Mouse (Mus musculus) cerebellum, postnatal 10 days (tissue): ENCODE results near the gene Micu1.
"Not testable (repeated sequence)": the region's sequence is repeated elsewhere in the genome, so short reads cannot be mapped to it uniquely, and the experiment has no call there.

Experiments
- DNase-seq, 2 experiments: peaks; one replicate each; pipeline ENCODE4 v3.0.0; 2021; ENCODE audit warnings: mixed read lengths in 2 of 2

Gene Micu1

DNA sequence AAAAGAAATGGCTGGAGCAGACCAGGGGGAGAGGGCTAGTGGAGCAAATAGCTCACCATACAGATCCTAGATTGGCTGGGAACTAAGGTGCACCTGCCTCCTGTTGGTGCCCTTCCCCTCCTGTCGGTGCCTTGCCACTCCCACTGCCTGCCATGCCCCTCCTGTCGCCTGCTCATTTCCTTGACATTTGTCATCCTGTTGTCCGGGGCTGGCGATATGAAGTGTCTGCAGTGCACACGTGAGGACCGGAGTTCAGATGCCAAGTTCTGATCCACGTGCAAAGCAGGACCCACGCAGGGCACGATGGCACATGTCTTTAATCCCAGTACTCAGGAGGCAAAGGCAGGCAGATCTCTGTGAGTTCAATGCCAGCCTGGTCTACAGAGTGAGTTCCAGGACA, 158.4 kb downstream of the Micu1 start:
- no peak for DNase-seq

DNA sequence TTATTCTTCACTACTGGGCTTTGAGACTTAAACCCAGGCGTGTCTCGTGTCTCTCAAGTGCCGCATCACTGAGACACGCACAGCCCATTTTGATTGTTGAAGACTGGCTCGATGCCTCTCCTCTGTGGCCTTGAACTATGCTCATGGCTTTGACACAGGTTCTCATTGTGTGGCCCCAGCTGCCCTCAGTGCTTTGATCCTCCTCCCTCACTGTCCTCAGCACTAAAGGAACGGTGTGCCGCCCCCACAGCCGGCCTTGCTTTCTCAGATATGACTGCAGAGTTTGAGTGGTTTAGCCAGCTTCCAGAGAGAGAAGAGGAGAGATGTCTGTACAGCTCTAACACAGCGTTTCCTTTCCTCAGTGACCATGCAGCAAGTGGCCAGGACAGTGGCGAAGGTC, 158.9 kb downstream of the Micu1 start:
- DNase-seq: no peak

DNA sequence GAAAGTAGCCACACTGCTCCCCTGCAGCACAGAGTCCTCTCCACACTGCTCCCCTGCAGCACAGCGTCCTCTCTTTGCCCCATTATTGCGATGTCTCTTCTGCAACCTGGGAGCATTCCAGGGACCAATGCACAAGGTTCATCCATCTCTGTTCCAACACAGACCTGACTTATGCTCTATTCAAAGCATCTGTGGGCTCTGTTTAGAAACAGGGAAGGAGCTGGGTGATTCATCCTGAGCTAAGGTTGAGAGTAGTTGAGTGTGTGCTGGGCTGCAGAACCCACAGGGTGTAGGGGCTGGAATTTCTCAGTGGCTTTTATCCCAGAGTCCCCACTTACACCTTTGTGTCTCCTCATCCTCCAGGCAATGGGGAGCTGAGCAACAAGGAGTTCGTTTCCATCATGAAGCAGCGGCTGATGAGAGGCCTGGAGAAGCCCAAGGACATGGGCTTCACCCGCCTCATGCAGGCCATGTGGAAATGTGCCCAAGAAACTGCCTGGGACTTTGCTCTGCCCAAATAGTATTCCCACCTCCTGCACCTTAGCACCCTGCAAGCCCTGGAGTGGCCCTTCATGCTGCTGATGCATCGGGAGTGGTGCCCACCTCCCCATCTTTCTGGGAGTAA, 160.7 kb downstream of the Micu1 start:
- DNase-seq: no peak

GRCm38 (mm10) chr10:59863620-59864019, 161.3 kb downstream of the Micu1 start:
- peak; percentile 41 to 61 for DNase-seq

- peak in 1 of 2 experiments; percentile 16 for DNase-seq
Observed at GRCm38 (mm10) chr10:59864232-59864875, 162.1 kb downstream of the Micu1 start.

DNA sequence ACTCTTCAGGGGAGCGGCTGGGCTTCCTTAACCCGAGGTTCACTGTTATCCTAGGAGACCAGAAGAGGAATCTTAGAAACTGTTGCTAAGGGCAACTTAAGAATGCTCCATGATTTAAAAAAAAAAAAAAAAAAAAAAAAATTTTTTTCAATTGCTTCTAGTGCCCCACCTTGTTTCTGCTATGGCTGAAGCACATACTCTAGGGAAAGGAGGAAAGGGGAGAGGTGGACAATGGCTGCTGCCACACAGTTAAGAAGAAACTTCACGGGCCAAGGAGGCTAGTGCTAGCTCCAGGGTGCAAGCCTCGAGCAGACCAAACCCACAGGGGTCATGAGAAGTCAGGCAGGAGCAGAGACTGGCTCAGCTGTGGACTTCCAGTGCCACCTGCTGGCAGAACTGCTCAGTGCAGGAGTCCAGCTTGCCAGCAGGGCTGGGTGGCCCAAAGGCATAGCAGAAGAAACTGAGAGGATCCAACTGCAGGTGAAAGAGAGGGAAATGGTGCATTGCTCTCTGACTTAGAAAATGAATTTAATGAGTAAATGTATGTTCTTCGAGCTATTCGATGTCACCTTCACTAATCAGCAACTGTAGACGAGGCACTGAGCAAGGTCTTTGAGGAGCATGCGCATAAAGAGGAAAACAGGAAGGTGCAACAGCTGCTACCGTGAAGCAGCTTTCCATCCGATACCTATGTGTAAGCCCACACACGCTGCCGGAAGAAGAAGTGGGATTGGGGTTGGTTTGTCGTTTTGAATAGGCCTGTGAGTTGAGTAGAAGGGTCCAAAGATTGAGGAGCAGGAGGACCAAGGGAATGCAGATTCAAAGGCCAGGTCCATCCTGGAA, 162.8 kb downstream of the Micu1 start:
- peak; percentile 95 to 96 for DNase-seq

DNA sequence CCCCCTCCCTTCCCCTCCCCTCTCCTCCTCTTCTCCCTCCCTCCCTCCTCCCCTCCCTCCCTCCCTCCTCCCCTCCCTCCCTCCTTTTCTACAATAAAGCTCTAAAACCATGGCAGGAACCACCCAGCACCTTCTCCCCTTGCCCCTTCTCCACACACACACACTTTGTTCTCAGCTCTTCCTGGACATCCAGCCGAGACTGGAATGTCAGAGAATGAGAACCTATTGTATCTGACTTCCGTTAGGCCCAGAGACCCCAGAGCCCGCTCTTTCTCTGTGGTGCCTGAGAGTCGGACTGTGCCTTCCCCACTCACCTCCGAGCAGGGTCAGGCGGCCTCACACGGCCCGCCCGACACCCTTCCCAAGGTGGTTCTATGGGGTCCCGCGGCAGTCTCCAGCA, 166.0 kb downstream of the Micu1 start:
- DNase-seq: no peak

DNA sequence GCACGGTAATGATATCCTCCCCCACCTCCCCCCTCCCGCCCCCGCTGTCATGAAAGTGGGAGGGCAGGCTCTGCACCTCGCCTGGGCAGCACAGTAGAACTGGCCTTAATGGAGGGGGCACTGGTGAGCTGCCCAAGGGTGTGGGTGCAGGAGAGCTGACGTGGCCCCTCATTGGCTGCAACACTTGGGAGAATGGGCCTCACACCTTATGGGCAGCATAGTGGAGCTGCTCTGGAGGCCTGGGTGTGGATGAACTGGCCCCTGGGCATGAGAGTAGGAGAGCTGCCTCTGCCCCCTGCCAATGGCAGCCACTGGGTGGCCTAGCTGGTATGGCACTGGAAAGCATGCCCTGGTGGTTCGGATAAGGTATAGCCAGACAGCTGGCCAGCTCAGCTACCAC, 167.8 kb downstream of the Micu1 start:
- DNase-seq: no peak

DNA sequence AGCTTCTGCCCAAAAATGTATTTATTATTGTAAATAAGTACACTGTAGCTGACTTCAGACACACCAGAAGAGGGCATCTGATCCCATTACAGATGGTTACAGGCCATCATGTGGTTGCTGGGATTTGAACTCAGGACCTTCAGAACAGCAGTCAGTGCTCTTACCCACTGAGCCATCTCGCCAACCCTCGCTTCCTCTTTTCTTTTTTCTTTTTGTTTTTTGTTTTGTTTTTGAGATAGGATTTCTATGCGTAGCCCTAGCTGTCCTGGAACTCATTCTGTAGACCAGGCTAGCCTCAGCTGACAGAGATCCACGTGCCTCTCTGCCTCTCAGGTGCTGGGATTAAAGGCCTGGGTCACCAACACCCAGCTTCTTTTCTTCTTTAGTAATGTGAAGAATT, 170.4 kb downstream of the Micu1 start:
- DNase-seq: not testable (repeated sequence)

DNA sequence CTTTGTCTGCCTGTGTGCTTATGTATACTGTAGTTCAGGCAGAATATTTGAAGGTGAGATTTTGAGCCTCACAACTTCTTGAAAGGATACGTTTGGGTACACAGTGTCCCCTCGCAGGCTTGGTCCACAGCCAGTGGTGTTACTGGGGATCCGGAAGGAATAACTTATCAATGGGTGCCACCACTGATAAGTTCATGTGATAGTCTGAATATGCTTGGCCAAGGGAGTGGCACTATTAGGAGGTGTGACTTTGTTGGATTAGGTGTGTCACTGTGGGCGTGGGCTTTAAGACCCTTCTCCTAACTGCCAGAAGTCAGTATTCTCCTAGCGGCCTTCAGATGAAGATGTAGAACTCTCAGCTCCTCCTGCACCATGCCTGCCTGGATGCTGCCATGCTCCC, 170.9 kb downstream of the Micu1 start:
- DNase-seq: no peak

- no peak for DNase-seq
Observed at GRCm38 (mm10) chr10:59873613-59874012, 171.3 kb downstream of the Micu1 start.

- no peak for DNase-seq
Observed at GRCm38 (mm10) chr10:59875396-59875795, 173.1 kb downstream of the Micu1 start.

DNA sequence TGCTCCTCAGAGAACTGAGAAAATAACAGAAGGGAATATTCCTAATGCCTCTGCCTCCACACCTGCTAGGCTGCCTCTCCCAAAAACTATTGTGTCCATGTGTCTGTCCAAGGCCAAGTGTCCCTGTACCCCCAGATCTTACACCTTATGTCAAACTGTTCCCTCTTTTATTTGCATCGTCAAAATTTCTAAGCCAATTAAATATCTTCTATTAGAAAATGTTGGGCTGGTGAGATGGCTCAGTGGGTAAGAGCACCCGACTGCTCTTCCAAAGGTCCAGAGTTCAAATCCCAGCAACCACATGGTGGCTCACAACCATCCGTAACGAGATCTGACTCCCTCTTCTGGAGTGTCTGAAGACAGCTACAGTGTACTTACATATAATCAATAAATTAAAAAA, 174.4 kb downstream of the Micu1 start:
- DNase-seq: not testable (repeated sequence)

DNA sequence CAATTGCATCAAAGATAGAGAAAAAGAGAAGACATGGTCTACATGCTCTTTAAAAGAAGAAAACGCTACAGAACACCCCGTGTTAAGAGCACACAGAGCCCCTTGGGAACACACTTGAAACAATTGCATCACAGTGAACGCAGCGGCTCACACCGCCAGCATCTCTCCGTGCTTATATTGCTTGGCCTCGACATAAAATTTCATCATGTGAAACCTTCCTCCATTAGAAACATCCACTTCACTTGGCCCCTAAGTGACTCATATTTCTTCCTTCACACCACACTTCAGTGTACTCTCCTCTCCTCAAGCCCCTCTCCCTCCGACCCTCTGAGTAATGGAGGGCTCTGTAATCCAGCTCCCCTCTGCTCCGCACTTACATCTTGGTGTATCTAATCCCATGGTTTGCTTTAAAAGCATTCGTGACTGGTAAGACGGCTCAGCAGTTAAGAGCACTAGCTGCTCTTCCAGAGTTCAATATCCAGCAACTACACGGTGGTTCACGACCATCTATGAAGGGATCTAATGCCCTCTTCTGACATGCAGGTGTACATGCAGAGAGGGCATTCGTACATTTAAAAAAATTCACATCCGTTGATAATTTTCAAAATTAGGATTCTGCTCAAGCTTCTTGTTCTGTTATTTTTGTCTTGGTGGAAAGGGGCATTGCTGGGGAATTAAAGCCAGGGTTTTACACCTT, 175.3 kb downstream of the Micu1 start:
- no peak for DNase-seq

GRCm38 (mm10) chr10:59878823-59879222, 176.5 kb downstream of the Micu1 start:
- no peak for DNase-seq

- DNase-seq: peak; percentile 98 to 99
Observed at GRCm38 (mm10) chr10:59879255-59880028, 177.2 kb downstream of the Micu1 start, which contains the start of gene Dnajb12. TSS of gene Dnajb12 (plus strand) at chr10:59879556.

- DNase-seq: no peak
Observed at GRCm38 (mm10) chr10:59880029-59880386, 177.7 kb downstream of the Micu1 start.

- DNase-seq: no peak
Observed at GRCm38 (mm10) chr10:59880837-59881236, 178.6 kb downstream of the Micu1 start.

GRCm38 (mm10) chr10:59884327-59885173, 182.3 kb downstream of the Micu1 start:
- no peak for DNase-seq

DNA sequence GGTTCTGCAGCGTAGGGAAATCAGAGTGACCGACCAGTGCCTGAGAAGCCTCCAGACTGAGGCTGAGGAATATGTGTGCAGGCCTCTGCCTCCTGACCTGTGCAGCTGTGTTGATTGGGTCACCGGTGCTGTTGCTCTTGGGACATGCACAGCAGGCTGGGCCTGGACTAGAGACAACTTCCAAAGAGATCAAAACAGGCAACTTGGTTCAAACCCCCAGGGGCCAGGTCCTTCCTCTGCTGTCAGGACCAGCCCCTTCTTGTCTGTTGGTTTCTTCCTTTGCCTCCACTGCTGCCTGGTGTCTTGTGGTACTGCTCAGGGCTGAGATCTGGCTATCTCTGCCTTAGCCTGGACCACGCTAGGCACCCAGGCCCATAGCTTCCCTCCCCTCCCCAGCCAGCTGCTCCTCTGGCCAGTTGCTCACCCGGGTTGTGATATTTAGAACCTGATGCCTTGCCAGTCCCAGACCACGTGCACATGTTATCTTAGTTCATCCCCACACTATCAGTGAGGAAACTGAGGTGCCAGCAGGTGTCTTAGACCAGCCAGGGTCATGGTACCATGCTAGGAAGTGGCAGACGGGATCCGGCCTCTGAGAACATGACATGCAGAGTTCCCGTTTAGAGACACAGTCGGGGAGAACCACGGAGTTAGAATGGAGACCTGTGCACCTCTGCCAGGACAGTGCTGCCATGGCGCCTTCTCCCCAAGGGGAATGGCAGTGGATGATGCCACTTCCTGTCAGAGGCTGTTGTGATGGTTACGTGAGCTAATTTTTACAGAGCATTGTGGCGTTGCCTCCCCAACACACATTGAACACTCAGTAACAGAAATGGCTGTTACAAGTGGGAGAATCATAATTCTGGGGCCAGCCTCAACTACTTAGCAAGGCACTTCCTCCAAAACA, 183.2 kb downstream of the Micu1 start:
- no peak for DNase-seq
